Mouse (Mus musculus): ENCODE measurements at regions not wholly inside any gene's neighbourhood (a gene's known extent, or its start where the extent isn't known, plus 50 kb on each side); places are given as distances from the start of the nearest gene placed in this dataset.
"Not testable (repeated sequence)": the region's sequence is repeated elsewhere in the genome, so short reads cannot be mapped to it uniquely, and the experiment has no call there.

DNA sequence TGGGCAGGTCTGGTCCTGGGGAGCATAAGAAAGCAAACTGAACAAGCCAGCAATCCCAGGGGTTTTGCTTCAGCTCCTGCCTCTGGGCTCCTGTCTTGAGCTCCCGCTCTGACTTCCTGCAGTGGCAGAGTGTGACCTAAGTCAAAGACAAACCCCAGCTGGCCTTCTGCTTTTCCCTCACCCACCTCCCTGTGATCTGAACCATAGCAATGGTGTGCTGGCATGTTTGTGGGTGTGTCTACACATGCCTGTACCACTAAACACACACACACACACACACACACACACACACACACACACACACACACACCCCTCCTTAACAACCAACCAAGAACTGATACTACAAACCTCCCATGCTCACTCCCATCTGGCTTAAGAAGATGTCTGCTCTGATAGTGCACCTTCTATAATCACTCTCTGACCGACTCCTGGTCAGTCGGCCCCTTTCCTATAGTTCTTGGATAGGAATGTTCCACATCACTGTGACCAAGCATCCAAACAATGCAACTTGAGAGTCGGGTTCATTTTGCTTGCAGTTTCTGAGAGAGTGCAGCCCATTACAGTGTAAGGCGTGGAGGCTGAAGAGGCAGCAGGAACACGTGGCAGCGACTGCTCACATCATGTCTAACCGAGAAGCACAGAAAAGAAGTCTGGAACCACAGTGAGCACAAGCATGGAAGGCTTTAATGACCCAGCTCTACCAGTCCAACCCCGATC is 134.4 kb downstream of the Tcp10c start:
- no peak for DNase-seq (ENCODE audit: extremely low read depth, low read depth, low spot score)

DNA sequence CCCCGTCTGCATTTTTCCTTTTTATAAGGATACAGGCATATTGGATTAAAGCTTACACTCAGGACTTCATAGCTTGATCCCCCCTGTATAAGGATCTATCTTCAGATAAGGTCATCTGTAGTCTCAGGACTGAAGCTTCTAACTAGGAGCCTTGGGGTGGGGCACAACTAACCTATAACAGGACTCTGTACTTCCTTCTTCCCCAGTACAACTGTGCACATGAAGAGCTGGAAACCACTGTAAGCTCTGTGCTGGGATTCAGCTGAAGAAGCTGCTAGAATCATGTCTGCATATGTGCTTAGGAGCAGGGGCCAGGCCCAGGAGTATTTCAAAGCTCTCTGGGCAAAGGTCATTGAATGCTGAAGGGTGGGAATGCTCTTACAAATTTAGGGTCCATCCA is 137.9 kb downstream of the Tcp10c start:
- not testable (repeated sequence) for DNase-seq (ENCODE audit: extremely low read depth, low read depth, low spot score)

DNA sequence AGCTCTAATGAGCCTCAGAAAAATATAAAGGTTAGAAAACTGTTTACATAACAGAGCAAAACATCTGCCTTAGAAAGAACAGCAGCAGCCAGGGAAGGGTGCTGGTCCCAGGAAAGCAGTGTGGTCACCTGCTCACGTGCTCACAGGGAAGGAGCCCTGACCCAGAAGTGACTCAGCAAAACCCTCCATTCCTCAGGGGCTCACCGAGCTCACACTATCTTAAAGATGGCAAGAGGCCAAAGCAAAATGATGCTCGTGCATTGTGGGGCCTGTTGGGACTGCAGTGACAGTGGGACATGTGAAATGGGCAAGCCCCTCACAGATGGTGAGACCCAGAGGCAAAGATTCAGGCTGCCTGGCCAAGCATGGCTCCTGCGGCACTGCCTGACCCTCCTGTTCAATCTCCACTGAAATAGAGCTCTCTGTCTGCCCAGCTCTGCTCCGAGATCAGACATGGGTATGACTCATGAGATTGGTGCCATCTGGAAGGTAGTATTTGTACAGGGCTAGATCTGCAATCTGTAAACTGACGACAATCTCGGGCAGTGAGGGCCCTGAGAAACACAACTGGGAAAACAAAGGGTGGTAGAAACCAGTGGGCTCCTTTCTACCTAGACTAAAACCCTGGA is 138.4 kb downstream of the Tcp10c start:
- DNase-seq (ENCODE audit: extremely low read depth, low read depth, low spot score): not testable (repeated sequence)

DNA sequence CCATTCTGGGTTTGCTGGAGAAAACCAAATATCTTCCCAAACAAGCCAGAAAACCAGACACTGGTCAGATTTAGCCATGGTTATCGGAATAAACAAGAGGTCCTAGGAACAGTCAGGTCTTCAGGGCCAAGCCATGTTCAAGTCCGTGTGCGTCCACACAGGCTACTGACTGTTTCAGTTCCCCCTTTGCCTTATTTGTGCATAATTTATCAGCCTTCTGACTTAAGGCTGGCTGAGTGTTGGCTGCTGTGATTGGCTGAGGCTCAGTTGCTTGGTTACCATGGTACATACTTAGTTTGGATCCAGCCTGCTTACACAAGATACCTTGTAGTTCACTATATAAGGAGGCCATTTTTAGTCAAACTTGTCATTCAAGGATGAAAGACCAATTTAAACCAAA is 139.5 kb downstream of the Tcp10c start:
- not testable (repeated sequence) for DNase-seq (ENCODE audit: extremely low read depth, low read depth, low spot score)

DNA sequence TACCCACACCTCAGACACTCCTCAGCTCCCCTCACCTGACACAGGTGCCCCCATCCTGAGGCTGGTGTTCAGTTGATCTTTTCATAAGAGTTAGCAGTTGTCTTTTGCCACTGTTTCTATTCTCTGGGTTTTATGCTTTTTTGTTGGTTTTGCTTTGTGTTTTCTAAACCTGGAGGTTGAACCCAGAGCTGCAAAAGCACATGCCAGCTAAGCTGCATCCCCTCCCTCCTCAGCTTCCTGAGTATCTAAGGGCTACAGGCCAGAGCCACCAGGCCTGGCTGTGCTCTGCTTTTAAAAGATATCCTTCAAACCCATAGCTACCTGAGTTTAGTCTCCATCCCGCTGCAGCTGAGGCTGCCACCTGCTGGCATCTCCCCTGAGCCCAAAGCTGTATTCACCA is 140.1 kb downstream of the Tcp10c start:
- DNase-seq (ENCODE audit: extremely low read depth, low read depth, low spot score): not testable (repeated sequence)

DNA sequence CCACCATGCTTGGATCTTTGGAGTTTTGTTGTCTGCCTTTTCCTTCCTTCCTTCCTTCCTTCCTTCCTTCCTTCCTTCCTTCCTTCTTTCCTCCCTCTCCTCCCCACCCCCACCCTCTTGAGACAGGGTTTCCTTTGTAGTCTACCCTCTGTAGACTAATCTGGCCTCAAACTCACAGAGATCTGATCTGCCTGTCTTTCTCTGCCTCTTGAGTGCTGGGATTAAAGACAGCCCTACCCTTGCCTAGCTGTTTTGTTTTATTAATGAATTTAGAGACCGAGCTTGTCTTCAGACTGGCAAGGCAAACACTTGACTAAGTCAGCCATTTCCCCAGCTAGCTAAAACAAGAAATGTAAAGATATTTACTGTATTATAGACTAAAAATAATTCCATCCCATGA is 150.0 kb downstream of the Tcp10c start:
- DNase-seq (ENCODE audit: extremely low read depth, low read depth, low spot score): not testable (repeated sequence)

DNA sequence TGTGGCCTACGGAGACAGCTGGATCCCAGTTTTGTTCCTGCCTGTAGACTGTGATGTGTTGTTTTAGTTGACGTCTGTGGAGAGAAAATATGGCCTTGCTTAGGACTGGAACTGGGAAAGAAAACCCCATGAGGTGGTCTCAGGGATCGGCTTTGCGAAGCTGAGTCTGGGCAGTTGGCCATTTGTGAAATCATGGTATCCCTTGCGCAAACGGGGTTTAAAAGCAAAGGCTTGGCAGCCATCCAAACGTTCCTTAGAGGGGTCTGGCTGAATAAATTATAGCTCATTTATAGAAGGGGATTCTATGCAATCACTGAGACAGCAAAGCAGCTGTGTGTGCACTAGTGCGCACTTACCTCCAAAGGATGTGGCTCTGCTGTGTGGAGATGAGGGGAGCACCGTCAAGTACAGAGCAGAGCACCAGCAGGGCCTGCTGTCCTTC is 150.5 kb downstream of the Tcp10c start:
- DNase-seq (ENCODE audit: extremely low read depth, low read depth, low spot score): not testable (repeated sequence)

DNA sequence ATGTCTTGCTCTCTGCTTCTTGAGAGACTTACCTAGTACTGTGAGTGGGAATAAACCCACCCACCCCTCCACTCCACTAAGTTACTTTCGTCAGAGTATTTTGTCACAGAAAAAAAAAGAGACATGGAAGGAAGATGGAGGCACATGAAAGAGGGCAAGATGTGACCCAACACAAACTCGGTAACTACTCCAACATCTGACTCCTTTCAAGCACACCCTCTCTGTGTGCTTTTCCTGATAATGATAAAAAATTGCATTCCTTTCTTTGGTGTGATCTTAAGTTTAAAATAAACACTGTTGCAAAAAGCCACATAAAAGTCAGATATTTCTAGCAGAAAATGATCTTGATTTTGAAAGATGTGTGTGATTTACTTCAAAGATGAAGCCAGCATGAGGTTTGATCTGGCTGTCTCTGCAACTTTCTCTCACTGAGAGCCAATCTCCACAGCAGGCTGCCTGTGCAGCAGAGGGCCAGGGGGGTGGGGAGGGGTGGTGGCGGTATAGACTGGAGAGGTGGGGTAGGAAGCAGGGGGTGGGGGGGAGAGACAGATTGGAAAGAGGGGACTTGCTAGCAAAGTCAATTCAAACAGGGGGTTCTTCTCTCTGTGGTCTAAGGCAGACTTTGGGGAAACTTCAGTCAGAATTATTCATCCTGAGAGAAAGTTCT is 153.2 kb downstream of the Tcp10c start:
- not testable (repeated sequence) for DNase-seq (ENCODE audit: extremely low read depth, low read depth, low spot score)

DNA sequence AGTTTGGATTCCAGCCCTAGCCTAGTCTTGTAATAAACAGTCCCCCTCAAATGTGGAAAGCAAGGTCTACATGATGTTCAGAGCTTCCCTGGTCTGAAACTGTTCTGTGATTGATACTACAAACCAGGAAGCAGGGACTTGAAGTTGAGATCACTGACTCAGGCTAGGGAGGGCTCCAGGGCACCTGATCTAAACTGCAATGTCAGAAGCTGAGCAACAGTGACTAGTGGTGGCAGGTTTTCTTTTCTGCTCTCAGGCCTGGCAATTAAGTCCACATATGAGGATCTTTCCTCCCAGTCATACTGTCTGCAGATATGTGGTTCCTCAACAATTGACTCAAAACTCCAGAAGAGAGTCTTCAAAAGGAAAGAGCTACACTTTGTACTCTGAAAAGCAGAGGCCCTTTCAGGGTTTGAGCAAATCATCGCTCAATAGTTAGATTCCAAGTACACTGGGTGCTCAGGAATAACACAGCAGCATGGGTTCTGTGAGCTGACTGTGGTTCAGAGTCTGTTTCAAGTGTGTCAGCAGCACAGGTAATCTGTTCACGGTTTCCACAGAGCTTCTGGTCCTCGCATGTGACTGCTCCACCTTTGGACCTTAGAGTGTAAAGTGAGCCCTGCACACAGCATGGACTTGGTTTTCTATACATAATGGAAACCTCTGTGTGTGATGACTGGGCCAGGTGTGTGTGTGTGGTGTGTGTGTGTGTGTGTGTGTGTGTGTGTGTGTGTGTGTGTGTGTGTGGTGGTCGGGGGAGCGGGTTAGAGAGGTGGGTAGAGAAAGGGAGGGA is 165.2 kb downstream of the Tcp10c start:
- DNase-seq (ENCODE audit: extremely low read depth, low read depth, low spot score): not testable (repeated sequence)

DNA sequence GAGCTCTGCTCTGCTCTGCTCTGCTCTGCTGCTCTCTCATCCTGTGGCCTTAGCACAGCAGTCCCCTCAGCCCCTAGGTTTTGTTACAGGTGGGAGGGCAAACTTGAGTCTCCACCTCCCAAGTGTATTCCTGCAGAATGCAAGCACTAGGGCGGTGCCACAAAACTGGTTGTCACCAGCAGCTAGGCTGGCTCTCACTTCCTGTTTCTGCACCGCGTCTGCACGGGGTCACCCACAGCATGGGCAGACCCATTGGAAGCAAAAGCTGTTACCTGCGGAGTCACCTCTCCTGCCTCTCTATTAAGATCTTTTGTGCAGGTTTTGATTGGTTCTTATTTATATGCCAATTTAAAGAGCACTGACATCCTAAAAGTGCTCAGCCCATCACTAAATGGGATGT is 178.2 kb downstream of the Tcp10c start:
- DNase-seq (ENCODE audit: extremely low read depth, low read depth, low spot score): not testable (repeated sequence)

DNA sequence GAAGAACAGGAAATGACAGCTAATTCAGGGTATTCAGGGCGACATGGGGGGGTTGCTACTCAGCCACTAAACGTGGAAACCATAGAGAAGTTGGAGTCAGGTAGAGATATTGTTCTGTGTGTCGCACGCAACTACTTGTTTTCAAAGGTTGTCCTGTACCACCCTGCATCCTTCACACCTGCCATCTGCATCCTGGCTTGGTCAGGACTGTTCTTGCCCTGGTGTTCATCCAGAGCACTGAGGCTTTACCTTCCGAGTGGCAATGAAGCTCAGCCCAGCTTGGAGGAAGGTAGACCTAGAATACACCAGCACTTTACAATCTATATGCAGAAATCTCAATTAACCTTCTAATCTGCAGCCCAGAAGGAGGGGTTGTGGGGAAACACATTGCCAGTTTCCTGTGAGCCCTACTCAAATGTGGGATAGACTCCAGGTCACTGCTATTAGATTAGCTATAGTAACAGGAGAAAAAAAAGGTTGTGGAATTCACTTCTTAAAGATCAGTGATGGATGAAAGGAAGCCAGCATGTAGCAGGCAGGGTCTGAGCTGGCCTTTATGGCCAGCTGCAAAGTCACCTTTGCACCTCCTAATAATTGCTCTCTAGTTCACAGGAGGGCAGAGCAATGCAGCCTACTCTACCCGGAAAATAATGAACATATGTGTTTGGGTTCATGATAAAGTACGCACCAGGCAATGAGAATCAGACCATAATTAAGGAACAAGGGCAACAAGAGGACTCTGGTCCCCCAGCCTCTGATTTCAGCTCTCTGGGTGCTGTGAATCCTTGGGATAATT is 186.3 kb downstream of the Tcp10c start:
- no peak for DNase-seq (ENCODE audit: extremely low read depth, low read depth, low spot score)

DNA sequence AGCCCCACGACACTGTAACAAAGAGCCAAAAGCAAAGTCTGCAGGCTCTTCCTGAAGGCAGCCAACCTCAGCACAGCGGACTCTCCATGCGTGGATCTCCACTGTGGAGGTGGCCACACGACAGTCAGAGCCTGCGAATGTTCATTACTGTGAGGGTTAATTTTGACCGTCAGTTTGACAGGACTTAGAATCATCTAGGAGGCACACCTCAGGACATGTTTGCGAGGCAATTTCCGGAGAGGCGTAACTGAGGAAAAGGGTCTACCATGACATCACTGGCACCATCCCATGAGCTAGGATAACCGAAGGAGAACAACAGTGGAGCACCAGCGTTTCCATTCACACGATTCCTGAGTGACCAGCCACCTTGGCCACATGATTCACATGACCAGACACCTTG is 186.9 kb downstream of the Tcp10c start:
- DNase-seq (ENCODE audit: extremely low read depth, low read depth, low spot score): no peak

DNA sequence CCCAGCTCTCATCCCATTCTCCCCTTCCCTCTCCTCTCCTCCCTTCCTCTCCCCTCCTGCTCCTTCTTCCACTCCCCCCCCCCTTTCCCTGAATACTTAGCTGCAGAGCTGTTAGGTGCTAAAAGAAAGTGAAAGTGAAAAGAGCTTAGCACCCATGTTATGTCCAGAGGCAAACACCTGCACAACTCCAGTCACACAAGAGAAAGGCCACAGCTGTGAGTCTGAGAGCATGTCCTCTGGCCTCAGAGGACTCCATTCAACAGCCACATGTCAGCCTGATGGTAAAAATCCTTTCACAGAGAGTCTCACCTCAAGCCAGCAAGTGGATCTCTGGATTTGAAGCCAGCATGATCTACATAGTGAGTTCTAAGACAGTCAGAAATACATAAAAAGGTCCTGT is 187.9 kb downstream of the Tcp10c start:
- DNase-seq (ENCODE audit: extremely low read depth, low read depth, low spot score): no peak

DNA sequence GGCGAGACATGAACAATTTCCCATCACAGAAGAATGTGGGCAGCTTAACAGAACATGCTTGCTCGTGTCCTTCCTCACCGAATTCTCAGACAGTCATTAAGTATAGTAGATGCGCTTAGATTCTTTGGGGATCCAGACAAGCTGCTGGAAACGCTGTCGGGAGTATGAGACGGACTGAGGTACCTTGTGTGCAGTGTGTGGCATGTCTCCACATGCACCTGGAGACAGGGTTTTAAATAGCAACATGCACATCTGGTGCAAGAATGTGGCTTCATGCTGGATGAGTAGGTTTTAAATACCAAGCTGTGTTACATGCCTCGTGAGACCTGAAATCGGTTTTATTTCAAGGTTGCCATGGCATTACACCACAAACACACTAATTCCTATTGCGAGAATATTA is 188.5 kb downstream of the Tcp10c start:
- no peak for DNase-seq (ENCODE audit: extremely low read depth, low read depth, low spot score)

DNA sequence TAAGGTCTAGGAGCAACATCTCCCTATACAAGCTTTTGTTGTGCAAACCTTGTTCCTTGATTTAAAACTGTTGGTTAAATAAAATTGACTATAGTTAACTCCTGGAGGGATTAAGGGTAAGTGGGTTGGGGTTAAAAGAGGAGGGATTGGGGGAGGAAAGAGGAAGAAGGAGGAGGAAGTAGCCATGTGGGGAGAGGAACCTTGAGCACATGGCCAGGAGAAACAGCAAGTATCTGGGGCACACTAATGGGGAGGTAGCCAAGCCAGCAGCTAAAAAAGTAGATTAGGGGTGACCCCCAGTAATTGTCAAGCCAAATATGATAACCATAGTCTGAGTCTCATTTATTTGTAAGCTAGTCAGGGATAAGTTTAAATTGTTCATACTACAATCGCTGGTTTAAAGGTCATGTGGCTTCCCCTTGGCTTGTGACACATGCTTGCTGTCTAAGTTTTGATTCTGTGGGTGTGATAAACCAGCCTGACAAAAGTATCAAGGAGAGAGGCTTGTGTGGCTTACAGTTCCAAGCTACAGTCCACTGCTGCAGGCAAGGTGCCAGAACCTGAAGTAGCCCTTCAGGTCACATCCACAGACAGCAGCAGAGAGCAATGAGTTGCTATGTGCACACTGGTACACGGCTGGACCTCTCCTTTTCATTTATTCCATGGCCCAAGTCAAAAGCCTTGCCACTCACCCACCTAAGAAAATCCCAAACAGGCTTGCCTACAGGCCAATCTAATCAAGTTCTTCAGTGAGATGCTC is 189.8 kb downstream of the Tcp10c start:
- DNase-seq (ENCODE audit: extremely low read depth, low read depth, low spot score): no peak

DNA sequence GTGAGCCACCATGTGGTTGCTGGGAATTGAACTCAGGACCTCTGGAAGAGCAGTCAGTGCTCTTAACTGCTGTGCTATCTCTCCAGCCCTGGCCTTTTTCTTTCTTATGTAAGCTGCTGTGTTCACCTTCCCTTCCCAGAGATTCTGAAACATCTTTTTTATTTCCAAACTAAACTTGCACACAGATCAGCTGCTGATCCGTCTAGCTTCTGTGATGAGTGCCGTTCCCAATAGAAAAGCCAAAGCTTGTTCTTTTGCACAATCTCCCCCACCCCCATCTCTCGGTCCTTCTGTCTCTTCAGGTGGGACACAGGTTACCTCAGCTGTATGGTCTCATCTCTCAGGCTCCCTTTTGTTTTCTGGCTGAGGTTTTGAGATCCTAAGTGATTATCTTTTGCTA is 191.9 kb downstream of the Tcp10c start:
- DNase-seq (ENCODE audit: extremely low read depth, low read depth, low spot score): no peak

DNA sequence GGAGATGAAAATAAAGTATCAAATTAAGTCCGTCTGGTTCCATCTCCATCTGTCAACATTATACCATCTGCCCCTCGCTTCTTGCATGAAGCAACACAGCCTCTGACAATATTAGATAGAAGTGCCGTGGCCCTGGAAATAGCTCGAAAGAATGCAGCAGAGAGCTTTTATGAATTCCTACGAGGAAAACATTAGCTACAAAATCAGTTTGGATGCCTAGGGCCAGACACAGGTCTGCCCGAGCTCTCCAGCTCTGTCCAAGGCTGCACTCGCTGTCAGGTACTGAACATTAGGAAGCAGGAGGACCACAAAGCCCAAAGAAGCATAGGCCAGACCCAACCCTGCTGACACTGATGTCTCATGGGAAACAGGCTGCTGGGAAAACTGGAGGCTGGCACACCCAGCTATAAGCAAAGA is 192.3 kb downstream of the Tcp10c start:
- DNase-seq (ENCODE audit: extremely low read depth, low read depth, low spot score): no peak

DNA sequence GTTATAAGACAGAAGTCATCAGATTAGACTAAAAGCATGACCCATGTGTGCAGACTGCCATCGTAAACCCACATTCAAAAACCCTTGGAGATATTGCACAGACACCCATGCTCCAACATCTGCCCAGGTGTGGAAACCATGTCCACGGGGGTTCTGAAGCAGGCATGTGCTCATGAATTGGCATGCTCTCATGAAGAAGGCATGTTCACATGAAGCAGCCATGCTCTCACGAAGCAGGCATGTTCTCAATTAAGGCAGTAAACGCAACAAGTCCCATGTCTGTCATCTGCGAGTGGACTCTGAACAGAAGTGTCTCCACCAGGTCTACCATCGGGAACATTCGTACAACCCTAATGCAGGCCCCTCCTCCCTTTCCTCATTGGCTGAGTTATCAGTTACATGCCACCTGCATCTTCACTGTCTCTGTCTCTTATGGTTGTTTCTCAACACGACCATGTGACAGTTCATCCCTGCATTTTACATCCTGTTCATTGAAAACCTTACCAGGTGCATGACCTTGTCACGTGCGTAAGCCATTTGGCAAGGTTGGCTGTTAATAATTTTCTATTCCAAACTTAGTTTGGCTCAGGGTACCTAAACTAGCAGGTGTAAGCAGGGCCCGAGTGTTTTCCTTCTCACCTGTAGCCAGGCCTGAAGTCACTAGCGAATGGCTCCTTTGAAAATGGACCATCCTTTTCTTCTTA is 193.4 kb downstream of the Tcp10c start:
- DNase-seq (ENCODE audit: extremely low read depth, low read depth, low spot score): no peak
